Mouse (Mus musculus): Measurements from ENCODE around the gene Dcaf17. TPM values are rescaled to one million over a fixed set of nuclear protein-coding genes. Genes with fewer than 3 reads are reported as not detected.

Gene Dcaf17
- polyA plus RNA-seq, 1 experiment from 2014 or later = 34.1 TPM

- Histone ChIP-seq H3K36me3 (ENCODE audit: control insufficient read depth, insufficient read depth, low read length) (no peaks in the 10 kb centered on the region), H3K4me2 (replicated peaks; ENCODE audit: low read depth, low read length) (no peak overlapping the region; the same call in 1 of the 2 replicates), H3K9ac (ENCODE audit: low read depth, low read length) (no peak overlapping the region), H3K27me3 (ENCODE audit: control insufficient read depth, insufficient read depth, low read length) (no peaks in the 10 kb centered on the region), H3K9me3 (ENCODE audit: control insufficient read depth, low read length) (no peaks in the 10 kb centered on the region), H3K4me1 (ENCODE audit: control insufficient read depth, insufficient read depth, low read length) (no peaks in the 10 kb centered on the region), H3K27ac (ENCODE audit: low read depth, low read length) (no peak overlapping the region), H3K4me3 (ENCODE audit: low read length) (no peak overlapping the region)
- ATAC-seq (ENCODE audit: low FRiP score, low TSS enrichment) = 0 out of 2 replicates have a peak, but pooled peaks have one; percentile 52
- 42% methylated on average over 11 of the region's 11 CpGs for WGBS
Measured at GRCm38 (mm10) chr2:71039522-71040121, 15.5 kb upstream of the Dcaf17 start.

GRCm38 (mm10) chr2:71046151-71046550 lies 9.0 kb upstream of the Dcaf17 start:
- Histone ChIP-seq H3K4me1 (ENCODE audit: control insufficient read depth, insufficient read depth, low read length) (no peaks in the 10 kb centered on the region), H3K4me3 (ENCODE audit: low read length) (no peak overlapping the region), H3K4me2 (replicated peaks; ENCODE audit: low read depth, low read length) (no peak overlapping the region), H3K9me3 (ENCODE audit: control insufficient read depth, low read length) (no peaks in the 10 kb centered on the region), H3K27ac (ENCODE audit: low read depth, low read length) (no peak overlapping the region), H3K9ac (ENCODE audit: low read depth, low read length) (no peak overlapping the region), H3K36me3 (ENCODE audit: control insufficient read depth, insufficient read depth, low read length) (no peaks in the 10 kb centered on the region), H3K27me3 (ENCODE audit: control insufficient read depth, insufficient read depth, low read length) (no peaks in the 10 kb centered on the region)
- ATAC-seq (ENCODE audit: low FRiP score, low TSS enrichment) = no peak
- WGBS = 70% methylated on average over 6 of the region's 6 CpGs

GRCm38 (mm10) chr2:71046751-71047320 lies 8.3 kb upstream of the Dcaf17 start:
- ATAC-seq (ENCODE audit: low FRiP score, low TSS enrichment) = no peak
- no peaks in the 10 kb centered on the region for H3K4me1 ChIP-seq (ENCODE audit: control insufficient read depth, insufficient read depth, low read length)
- no peak overlapping the region for H3K27ac ChIP-seq (ENCODE audit: low read depth, low read length)
- 74% methylated on average over 6 of the region's 6 CpGs for whole genome bisulfite sequencing
- no peak overlapping the region for H3K4me2 ChIP-seq (replicated peaks; ENCODE audit: low read depth, low read length)
- H3K36me3 ChIP-seq (ENCODE audit: control insufficient read depth, insufficient read depth, low read length) = no peaks in the 10 kb centered on the region
- no peak overlapping the region for H3K4me3 ChIP-seq (ENCODE audit: low read length)
- H3K9ac ChIP-seq (ENCODE audit: low read depth, low read length) = no peak overlapping the region
- H3K27me3 ChIP-seq (ENCODE audit: control insufficient read depth, insufficient read depth, low read length) = no peaks in the 10 kb centered on the region
- no peaks in the 10 kb centered on the region for H3K9me3 ChIP-seq (ENCODE audit: control insufficient read depth, low read length)

GRCm38 (mm10) chr2:71048896-71049295 lies 6.2 kb upstream of the Dcaf17 start:
- Histone ChIP-seq H3K9ac (ENCODE audit: low read depth, low read length) (no peak overlapping the region), H3K4me1 (ENCODE audit: control insufficient read depth, insufficient read depth, low read length) (no peaks in the 10 kb centered on the region), H3K4me3 (ENCODE audit: low read length) (no peak overlapping the region), H3K36me3 (ENCODE audit: control insufficient read depth, insufficient read depth, low read length) (no peaks in the 10 kb centered on the region), H3K9me3 (ENCODE audit: control insufficient read depth, low read length) (no peaks in the 10 kb centered on the region), H3K27me3 (ENCODE audit: control insufficient read depth, insufficient read depth, low read length) (no peaks in the 10 kb centered on the region), H3K4me2 (replicated peaks; ENCODE audit: low read depth, low read length) (no peak overlapping the region), H3K27ac (ENCODE audit: low read depth, low read length) (no peak overlapping the region)
- ATAC-seq (ENCODE audit: low FRiP score, low TSS enrichment) = no peak
- WGBS = 79% methylated on average over 12 of the region's 12 CpGs

- Histone ChIP-seq H3K9me3 (ENCODE audit: control insufficient read depth, low read length) (no peaks in the 10 kb centered on the region), H3K27ac (ENCODE audit: low read depth, low read length) (no peak overlapping the region), H3K36me3 (ENCODE audit: control insufficient read depth, insufficient read depth, low read length) (no peaks in the 10 kb centered on the region), H3K27me3 (ENCODE audit: control insufficient read depth, insufficient read depth, low read length) (no peaks in the 10 kb centered on the region), H3K4me2 (replicated peaks; ENCODE audit: low read depth, low read length) (no peak overlapping the region), H3K4me3 (ENCODE audit: low read length) (no peak overlapping the region), H3K9ac (ENCODE audit: low read depth, low read length) (no peak overlapping the region), H3K4me1 (ENCODE audit: control insufficient read depth, insufficient read depth, low read length) (0 out of 2 replicates have a peak, but pooled peaks cover 3% of the 10 kb centered on the region)
- WGBS = 94% methylated on average over 7 of the region's 7 CpGs
- ATAC-seq (ENCODE audit: low FRiP score, low TSS enrichment) = no peak
Measured at GRCm38 (mm10) chr2:71050511-71050910, 4.6 kb upstream of the Dcaf17 start.

- Histone ChIP-seq H3K4me3 (ENCODE audit: low read length) (peak overlapping the region; percentile 86), H3K9ac (ENCODE audit: low read depth, low read length) (peak overlapping the region; percentile 80), H3K9me3 (ENCODE audit: control insufficient read depth, low read length) (no peaks in the 10 kb centered on the region), H3K4me1 (ENCODE audit: control insufficient read depth, insufficient read depth, low read length) (0 out of 2 replicates have a peak, but pooled peaks cover 3% of the 10 kb centered on the region), H3K27ac (ENCODE audit: low read depth, low read length) (no peak overlapping the region), H3K27me3 (ENCODE audit: control insufficient read depth, insufficient read depth, low read length) (no peaks in the 10 kb centered on the region), H3K4me2 (replicated peaks; ENCODE audit: low read depth, low read length) (peak overlapping the region; percentile 75), H3K36me3 (ENCODE audit: control insufficient read depth, insufficient read depth, low read length) (no peaks in the 10 kb centered on the region)
- 41% methylated on average over 9 of the region's 9 CpGs for WGBS
- ATAC-seq (ENCODE audit: low FRiP score, low TSS enrichment) = no peak
Measured at GRCm38 (mm10) chr2:71054716-71055115, 412 bp upstream of the Dcaf17 start.

GRCm38 (mm10) chr2:71056115-71056835 lies 1.1 kb downstream of the Dcaf17 start:
- no peak for ATAC-seq (ENCODE audit: low FRiP score, low TSS enrichment)
- H3K9me3 ChIP-seq (ENCODE audit: control insufficient read depth, low read length) = no peaks in the 10 kb centered on the region
- WGBS = 13% methylated on average over 21 of the region's 21 CpGs
- peak overlapping the region; percentile 89 for H3K27ac ChIP-seq (ENCODE audit: low read depth, low read length)
- H3K36me3 ChIP-seq (ENCODE audit: control insufficient read depth, insufficient read depth, low read length) = peaks cover 9% of the 10 kb centered on the region
- peak overlapping the region; percentile 86 for H3K4me3 ChIP-seq (ENCODE audit: low read length)
- 0 out of 2 replicates have a peak, but pooled peaks cover 3% of the 10 kb centered on the region for H3K4me1 ChIP-seq (ENCODE audit: control insufficient read depth, insufficient read depth, low read length)
- H3K4me2 ChIP-seq (replicated peaks; ENCODE audit: low read depth, low read length) = peak overlapping the region; percentile 68
- H3K9ac ChIP-seq (ENCODE audit: low read depth, low read length) = peak overlapping the region; percentile 90
- no peaks in the 10 kb centered on the region for H3K27me3 ChIP-seq (ENCODE audit: control insufficient read depth, insufficient read depth, low read length)

- 96% methylated on average over 4 of the region's 4 CpGs for WGBS
- Histone ChIP-seq H3K27ac (ENCODE audit: low read depth, low read length) (no peak overlapping the region), H3K4me2 (replicated peaks; ENCODE audit: low read depth, low read length) (no peak overlapping the region), H3K4me3 (ENCODE audit: low read length) (no peak overlapping the region), H3K9ac (ENCODE audit: low read depth, low read length) (no peak overlapping the region), H3K9me3 (ENCODE audit: control insufficient read depth, low read length) (no peaks in the 10 kb centered on the region), H3K36me3 (ENCODE audit: control insufficient read depth, insufficient read depth, low read length) (peaks cover 2% of the 10 kb centered on the region; the same call in 1 of the 2 replicates), H3K27me3 (ENCODE audit: control insufficient read depth, insufficient read depth, low read length) (no peaks in the 10 kb centered on the region), H3K4me1 (ENCODE audit: control insufficient read depth, insufficient read depth, low read length) (no peaks in the 10 kb centered on the region)
- no peak for ATAC-seq (ENCODE audit: low FRiP score, low TSS enrichment)
Measured at GRCm38 (mm10) chr2:71071601-71072000, 16.5 kb downstream of the Dcaf17 start.

GRCm38 (mm10) chr2:71073330-71073729 lies 18.2 kb downstream of the Dcaf17 start:
- 87% methylated on average over 3 of the region's 3 CpGs for WGBS
- ATAC-seq (ENCODE audit: low FRiP score, low TSS enrichment) = no peak
- H3K4me3 ChIP-seq (ENCODE audit: low read length) = no peak overlapping the region

More at GRCm38 (mm10) chr2:71073330-71073729, 18.2 kb downstream of the Dcaf17 start:
- Histone ChIP-seq H3K9ac (ENCODE audit: low read depth, low read length) (no peak overlapping the region), H3K36me3 (ENCODE audit: control insufficient read depth, insufficient read depth, low read length) (peaks cover 2% of the 10 kb centered on the region; the same call in 1 of the 2 replicates), H3K27me3 (ENCODE audit: control insufficient read depth, insufficient read depth, low read length) (no peaks in the 10 kb centered on the region), H3K9me3 (ENCODE audit: control insufficient read depth, low read length) (no peaks in the 10 kb centered on the region), H3K4me2 (replicated peaks; ENCODE audit: low read depth, low read length) (no peak overlapping the region), H3K4me1 (ENCODE audit: control insufficient read depth, insufficient read depth, low read length) (no peaks in the 10 kb centered on the region), H3K27ac (ENCODE audit: low read depth, low read length) (no peak overlapping the region)
